Mouse (Mus musculus) cerebellum, adult 9-10 months (tissue): ENCODE data around the gene Skap1.

ENCODE experiments used
- DNase-seq: peaks from one replicate; pipeline ENCODE4 v3.0.0; 2022

The Skap1 gene

DNA sequence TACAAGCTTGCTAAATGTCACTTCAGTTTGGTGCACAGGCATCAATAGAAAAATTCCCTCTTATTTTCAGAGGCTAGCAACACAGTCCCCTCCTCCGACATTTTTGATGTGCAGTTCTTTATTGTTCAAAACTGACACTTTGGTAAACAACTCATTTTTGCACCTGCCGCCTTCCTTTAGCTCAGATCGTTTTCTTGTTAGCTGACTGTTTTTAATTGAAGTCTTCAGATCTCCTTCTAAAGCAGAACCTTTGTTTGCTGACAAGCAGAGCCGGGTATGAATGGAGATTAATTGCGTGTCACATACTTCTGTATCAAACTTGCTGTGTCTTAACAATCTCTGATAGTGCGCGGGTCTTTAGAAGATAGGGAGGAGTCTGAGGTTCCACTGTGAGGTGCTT is 2.0 kb downstream of the Skap1 start:
- DNase-seq = no peak

DNA sequence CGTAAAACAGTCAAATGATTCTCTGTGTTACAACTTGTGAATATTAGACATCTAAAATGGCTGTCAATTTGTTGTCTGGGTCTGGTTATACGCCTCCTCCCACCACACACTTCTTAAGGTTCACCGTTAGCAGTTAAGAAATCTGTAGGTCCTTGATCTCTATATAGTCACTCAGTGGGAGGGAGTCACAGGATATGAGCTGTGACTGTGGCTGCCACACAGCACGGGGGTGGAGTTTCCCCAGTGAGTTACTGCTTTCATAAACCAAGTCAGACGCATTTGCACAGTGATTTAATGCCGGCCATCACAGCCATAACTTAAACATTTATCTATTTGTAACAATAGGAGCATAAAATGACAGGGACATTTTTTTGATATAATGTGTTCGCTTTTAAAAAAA is 2.6 kb downstream of the Skap1 start:
- DNase-seq = no peak

DNA sequence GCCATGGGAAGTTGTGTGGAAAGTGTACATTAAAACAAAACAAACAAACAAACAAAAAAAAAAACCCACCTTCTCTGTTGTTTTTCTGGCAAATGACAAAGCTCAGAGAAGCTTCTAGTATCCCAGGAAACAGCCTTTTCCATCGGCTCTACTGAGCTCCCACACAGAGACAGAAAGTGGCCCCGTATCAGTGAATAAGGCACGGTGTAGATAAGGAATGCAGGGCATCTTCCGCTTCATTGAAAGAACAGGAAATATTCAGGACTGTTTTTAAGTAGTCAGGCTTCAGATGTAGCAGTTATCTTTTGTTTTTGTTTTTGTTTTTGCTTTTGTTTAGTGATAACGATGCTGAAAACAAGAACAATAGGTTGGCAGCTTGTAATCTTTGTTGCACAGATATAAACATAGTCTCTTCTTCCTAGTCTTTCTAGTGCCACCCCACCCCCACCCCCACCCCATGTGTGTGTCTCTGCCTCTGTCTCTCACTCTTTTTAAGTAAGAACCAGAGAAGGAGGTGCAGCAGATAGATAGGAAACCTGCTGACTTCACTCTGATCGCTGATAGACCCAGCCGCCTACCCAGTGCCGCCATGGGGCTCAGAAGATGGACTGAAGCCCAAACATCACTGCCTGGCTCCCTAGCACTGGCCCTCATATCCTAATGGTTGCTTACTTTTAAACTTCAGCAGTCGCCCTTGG is 3.8 kb downstream of the Skap1 start:
- no peak for DNase-seq

DNA sequence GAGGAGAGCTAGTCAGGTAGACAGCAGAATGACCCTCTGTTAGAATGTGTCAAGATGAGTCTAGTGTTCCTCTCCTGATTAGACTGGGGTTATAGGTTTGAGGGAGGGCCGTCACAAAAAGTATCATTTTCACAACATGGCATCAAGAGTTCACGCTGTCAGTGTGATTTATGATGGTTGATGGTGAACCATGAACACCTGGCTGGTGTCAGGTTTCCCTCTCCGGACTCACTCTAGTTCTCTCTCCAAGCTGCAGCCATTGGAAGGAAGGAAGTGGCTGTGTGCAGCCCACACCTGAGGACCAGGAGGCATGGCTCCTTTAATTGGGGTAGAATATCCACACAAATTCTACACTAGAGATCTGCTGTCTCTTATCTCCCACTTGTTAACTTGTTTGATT is 18.3 kb downstream of the Skap1 start:
- no peak for DNase-seq

DNA sequence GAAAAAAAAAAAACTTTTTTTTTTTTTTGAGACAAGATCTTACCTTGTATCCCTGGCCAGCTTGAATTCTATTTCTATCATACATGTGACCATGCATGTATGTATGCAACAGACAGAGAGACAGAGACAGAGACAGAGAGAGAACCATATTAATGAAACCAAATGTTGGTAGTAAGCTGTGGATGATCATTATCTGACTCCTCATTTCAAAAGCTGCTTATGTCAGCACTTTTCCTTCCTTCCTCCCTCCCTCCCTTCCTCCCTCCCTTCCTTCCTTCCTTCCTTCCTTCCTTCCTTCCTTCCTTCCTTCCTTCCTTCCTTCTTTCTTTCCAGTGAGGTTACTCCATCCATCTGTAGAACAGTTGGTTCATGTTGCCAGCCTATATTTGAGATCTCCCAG is 18.8 kb downstream of the Skap1 start:
- DNase-seq = no peak

DNA sequence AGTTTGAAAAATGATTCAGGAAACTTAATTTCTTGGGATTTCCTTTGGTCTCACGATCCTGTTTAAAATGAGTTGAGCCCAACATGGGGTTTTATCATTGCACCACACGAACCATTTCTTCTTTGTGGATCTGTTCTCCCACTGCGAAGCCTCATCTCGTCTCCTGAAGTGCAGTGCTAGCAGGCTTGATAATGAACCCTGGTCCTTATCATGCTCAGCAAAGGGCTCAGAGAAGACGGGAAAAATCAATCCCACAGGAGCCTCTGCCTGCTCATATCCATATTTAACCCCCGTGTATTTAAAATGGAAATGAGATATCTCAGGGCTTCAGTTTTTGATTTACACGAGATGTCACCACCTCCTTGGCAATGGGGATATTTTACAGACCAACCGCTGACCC is 34.1 kb downstream of the Skap1 start:
- DNase-seq = no peak

DNA sequence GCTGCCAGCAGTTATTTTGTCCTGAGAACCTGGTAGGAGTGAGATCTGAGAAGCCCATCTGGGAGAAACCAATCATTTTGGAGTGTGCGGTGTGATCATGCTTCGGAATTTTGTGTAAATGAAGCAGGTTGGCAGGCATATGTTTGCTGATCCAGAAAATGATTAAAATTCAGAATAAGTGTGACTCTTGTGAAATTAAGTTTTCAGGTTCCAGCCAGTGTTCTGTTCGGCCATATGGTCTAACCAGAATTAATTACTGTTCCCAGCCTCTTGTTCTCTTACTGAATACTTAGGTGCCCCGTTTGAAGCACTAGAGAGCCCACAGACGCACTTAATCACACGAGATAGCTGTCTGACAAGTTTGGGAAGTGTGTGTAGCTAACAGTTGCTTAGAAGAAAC is 36.6 kb downstream of the Skap1 start:
- no peak for DNase-seq

DNA sequence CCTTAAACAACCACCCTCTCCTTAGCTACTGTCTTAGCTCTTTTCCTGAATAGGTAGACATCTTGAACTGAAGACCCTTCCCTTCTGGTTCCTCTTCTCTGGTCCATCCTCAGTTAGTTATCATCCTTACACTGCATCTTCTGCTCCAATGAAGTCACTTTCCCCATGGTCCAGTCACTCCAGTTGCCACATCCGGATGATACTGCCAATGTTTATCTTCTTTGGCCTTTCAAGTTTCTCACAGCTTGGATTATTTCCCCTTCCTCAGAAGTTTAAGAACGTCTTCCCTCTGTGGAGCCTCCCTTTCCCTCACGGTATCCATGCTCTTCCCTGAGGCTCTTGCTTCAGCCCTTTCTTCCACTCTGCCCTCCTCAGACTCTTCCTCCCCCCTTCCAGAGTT is 38.6 kb downstream of the Skap1 start:
- no peak for DNase-seq

DNA sequence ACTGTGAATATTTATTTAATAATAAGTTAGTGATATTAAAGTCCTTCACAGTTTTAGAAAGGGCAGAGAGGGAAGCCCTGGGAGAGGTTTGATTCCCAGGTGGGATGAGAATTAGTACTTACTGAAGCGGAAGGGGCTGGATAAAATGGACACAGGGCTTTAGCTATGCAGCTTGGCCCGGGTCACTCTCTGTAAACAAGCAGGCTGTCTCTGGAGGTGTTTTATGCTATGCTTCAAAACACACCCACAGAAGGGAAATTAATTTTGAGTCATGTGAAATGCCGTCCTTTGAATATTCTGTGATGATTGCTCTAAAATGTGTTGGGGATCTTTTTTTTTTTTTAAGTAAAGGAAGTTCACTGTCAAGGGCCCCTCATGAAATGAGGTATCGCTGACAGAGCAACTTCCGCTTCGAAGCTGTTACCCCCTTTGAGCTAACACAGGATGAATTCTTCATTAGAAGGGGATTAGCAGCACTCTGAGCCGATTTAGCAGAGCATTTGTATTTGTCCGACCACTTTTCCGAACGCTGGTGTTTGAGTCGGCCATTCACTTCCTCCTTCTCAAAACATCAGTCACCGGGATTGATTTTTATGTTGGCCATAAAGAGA is 40.2 kb downstream of the Skap1 start:
- no peak for DNase-seq

DNA sequence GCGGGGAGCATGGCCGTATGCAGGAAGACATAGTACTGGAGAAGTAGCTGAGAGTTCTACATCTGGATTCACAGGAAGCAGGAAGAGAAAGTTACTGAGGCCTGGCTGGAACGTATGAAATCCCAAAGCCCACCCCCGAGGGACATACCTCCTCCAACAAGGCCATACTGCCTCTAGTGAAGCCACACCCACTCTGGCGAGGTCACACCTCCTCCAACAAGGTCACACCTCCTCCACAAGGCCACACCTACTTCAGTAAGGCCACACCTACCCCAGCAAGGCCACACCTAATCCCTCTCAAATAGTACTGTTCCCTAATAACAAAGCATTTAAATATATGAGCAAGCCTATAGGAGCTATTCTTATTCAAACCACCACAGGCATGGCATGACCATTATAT is 41.4 kb downstream of the Skap1 start:
- no peak for DNase-seq

DNA sequence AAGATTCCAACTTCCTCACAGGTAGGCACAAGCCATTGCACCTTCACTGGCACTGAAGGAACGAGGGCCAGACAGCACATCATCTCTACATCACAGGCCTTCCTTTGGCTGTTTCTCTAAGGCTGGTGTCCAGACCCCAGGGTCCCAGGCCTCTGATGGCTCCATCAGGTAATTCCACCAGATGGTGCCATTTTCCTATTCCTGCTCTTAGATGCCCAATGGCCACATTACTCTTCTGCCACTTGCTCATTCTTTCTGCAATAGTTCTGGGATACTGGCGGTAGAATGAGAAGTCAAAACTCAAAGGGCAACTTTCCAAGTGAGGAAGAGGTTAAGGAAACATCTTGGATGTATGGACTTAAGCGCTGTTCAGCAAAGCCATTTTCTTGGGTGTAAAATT is 50.8 kb downstream of the Skap1 start:
- no peak for DNase-seq

DNA sequence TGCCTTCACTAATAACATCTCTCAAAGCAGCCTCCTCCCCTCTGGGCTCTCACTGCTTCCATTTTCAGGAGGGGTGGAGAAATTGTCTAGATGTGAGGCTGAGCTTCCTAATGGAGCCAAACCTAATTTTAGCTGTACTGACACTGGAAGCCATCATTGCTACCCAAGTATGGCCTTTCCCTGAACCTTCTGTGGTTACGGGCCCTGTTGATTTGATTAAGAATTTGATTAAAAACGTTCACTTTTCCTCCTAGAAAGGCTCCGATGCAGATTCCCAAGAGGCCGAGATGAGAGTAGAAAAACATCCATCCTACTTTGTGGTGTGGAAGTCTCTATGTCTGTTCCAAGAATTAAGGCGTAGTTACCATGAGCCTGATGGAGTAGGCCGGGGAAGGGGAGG is 60.1 kb downstream of the Skap1 start:
- DNase-seq = no peak

DNA sequence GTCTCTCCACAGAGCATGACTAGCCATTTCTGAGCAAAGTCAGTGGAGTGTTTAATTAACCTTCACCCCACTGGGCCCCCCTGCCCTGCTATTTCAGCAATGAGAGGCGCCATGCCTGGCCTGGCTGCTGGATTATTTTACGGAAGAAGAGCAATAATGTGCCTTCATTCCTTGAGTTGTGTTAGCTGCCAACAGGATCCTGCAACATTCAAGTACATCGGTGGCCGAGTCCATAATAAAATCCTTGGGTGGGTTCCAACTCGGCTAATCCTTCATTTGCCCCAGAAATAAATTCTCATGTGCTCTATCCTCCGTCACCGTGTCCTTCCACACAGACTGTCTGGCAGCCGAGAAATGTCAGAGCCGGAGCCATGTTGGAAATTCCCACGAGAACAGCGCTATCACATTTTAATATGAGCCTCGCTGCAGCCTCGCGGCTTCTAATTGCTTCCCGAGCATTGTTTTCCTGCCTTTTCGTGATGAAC is 61.8 kb downstream of the Skap1 start:
- no peak for DNase-seq

DNA sequence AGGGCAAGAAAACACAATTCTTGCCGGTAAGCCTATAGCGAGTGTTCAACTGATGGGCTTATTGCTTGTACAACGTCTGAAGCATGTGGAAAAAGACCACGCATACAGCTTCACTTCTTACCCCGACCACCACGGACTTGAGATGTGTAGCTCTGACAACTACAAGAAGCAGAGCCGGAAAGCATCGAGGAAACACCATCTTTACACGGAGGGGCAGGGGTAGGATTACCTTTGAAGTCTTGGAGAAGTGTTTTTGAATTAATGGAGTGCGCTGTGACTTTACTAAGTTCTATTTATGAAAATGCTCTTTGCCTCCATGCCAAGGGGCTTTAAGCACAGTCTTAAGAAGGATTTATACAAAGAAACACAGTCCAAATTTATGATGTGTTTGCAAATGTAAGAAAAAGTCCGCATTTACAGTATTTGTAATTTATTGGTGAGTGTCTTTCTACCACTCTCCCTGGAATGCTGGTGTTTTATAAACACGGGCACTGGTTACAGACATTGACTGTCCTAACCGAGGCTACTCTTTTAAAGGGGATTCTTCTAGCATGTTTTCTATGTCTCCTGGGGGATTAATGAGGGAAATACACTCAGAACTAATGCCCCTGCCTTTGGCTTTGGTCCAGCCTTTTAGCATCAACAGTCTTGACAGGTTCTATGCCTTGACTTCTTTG is 67.5 kb downstream of the Skap1 start:
- DNase-seq = no peak

DNA sequence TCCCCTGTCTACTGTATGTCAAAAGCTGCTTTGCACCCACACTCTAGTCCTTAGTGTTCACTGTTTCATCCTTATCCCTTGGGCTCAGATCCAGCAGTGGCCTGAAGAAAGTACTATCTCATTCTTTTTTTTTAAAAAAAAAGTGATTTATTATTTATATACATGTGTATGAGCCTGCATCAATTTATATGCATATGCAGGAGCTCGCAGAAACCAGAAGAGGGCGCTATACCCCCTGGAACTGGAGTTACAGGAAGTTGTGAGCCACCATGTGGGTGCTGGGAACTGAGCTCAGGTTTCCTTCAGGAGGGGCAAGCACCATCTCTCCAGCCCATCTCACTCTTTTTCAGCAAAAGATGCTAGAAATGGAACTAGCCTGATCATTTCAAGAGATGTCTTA is 70.1 kb downstream of the Skap1 start:
- DNase-seq = no peak

DNA sequence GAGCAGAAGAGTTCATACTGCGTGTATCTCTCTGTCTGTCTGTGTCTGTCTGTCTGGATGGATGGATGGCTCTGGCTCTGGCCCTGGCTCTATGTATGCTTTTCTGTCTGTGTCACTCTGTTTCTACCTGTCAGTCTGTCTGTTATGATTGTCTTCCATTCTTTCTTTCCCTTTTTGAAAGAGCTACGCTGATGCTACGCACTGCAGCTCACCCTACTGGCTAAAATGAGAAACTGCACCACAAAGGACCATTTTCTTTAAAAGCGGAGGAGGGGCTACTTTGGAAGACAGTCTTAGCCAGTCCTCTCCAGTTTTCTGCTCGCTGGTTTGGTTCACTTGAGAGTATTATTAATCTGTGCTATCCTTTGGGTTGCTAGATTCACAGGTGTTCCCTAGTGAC is 71.8 kb downstream of the Skap1 start:
- peak; percentile 3 for DNase-seq

DNA sequence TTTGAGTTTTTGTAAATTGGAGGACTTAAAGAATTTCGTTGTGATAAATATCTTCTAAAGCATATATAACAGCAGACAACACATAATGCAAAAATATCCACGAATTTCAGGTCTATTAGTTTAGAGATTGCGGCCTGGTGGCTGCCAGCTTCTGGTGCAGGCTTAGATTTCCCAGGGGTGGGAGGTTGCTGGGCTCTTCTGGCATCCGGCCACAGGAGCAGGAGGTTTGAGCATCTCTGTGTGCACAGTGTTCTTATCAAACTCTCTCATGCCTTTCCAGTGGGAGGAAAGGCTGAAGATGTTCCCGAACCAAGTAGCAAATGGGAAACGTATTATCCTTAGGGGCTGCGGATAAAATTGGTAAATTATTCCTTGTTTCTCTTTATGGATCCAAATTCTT is 77.6 kb downstream of the Skap1 start:
- DNase-seq = no peak

DNA sequence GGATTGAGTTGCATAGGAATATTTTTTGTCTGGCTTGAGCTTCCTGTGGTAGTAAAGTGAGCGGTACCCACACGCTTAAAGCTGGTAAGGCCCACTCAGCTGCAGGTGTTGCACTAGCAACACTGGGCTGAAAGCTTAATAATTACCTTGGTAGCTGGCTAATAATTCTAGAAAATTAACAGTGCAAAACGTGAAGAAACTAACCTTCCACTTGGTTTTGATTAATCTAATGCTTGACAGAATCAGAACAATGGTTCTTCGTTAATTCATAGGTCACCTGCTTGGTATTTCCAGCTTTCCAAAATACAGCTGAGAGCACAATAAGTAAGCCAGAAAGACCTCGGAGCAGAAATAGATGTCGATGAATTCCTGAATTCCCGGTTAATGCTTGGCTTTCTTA is 78.2 kb downstream of the Skap1 start:
- no peak for DNase-seq

DNA sequence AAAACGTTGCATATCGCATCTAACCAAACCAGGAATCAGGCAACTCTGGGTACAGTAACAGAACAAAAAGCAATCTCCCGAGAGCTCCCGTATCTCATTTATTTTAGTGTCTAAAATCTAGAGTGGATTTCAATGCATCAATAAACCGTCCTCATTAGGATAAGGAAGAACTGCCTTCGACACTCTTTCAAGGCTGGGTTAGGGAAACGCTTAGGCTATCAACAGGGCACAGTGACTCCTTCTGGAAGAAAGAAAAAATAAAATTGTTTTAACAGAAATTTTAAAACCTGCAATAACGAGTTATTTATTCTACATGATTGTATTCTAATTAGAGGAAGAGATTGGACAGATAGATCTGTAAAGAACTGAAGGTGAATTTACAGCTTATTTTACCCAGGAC is 82.0 kb downstream of the Skap1 start:
- no peak for DNase-seq

DNA sequence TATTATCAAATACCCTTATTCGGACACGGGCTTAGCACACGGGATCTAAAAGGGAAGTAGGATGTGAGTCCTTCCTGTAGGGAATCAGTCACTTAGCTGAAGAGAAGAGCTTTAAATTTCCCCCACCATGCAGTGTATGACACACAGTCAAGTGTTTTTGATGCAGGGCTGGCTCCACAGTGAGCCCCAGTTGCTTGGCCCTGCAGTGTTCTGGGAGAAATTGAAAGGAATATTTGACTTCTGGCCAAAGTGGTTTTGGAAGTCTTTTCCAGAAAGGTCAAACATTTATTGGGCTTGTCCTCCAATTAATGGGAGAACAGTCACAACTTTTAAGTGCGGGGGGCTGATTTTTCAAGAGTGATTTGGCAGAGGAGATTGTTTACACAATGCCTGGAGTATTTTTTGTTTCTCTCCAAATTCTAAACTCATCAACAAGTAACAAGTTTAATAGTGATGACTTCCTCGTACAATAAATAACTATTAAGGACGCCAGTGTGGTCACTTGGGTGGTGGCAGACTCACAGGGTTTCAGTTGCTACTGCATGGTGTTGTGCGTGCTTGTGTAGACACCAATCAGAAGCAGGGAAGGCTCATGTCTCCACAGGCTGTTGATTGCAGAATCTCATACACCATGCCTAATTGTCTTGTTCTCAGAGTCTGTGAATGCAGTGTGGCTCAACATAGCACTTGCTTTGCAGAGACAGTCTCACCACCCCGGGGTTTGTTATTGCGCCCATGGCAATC is 86.7 kb downstream of the Skap1 start:
- no peak for DNase-seq

DNA sequence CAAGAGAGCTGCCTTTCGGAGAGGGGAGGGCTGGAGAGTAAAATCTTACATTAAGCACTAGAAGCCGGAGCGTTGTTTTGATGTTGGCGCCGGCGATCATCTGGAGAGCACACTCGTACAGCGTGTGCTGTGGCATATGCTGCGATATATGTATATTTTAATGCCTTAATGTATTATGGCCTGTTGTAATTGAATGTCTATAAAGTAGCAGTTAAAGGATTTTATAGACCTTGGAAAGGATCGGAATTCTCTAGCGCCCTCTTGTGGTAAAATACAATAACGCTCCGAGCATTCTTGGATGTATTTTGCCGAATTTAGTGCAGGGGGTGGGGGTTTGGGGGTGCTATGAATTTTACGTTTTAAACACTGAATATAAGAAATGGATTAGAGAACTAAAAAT is 88.7 kb downstream of the Skap1 start:
- peak; percentile 28 for DNase-seq

DNA sequence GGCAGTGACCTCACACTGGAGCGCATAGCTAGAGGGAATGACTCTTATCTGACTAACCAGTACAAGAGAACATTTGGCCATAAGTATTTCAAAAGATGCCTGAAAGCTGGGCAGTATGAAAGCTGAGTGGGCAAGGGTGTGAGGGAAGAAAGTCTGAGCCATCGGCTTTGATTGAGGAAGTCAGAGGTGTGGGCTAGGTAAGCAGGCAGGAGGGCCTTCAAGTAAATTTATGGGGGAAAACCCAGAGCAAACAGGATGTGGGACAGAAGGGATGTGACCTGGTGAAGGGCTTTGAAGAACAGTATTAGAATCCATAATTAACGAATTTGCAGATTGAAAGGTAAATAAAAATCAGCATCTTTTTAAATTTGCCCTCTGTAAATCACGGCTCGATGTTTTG is 95.8 kb downstream of the Skap1 start:
- DNase-seq = no peak

DNA sequence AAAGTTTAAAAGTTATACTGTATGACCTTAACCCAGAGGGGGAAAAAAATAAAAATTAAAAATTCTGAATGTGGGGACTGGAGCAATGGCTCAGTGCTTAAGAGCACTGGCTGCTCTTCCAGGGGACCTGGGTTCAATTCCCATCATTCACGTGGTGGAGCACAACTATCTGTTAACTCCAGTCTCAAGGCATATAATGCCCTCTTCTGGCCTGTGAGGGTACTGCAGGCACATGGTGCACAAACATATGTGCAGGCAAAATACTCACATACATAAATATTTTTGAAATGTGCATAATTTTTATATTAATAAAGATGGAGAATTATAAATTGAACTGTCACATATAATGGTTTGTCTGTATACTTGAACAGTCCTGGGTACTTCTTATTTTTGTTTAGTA is 99.7 kb downstream of the Skap1 start:
- no peak for DNase-seq

DNA sequence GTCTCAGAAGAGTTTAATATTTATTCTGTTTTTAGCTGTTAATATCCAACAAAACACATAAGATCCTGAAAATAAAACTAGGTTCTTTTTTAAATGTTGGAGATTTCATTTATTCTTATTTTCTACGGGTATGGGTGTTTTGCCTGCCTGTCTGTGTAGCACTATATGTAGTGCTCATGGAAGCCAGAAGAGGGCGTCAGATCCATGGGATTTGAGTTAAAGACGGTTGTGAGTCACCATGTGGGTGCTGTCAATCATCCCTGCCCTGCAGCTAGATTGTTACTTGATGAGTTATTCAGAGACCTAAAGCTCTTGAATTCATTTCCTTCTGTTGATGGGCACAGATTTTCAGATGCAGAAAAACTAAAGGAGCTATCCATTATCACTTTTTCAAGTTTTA is 108.1 kb downstream of the Skap1 start:
- no peak for DNase-seq
